Mouse (Mus musculus): ENCODE measurements around the gene Amfr. TPM values are rescaled to one million over a fixed set of nuclear protein-coding genes. Genes with fewer than 3 reads are reported as not detected.

Gene Amfr
- 16.9 TPM for polyA plus RNA-seq (2017; shearing (Covaris generic))

GRCm38 (mm10) chr8:94012013-94012951 lies at the start of gene Amfr:
Gene Amfr, minus strand, starts transcription at chr8:94012842.

GRCm38 (mm10) chr8:94036944-94037524 lies 24.4 kb upstream of the Amfr start, which contains the start of the genes Nudt21 and Ogfod1:
Gene Nudt21, minus strand, starts transcription at chr8:94037031.
Gene Ogfod1, plus strand, starts transcription at chr8:94037198.

Other genes with a start within 250 kb of the Amfr start
- 0.40 TPM for gene Gnao1, start 202.9 kb downstream of the Amfr start, polyA plus RNA-seq (2017; shearing (Covaris generic))
- gene Nudt21, start 24.2 kb upstream of the Amfr start, polyA plus RNA-seq (2017; shearing (Covaris generic)): 114 TPM
- 22.8 TPM for gene Ogfod1, start 24.4 kb upstream of the Amfr start, polyA plus RNA-seq (2017; shearing (Covaris generic))
- gene Bbs2, start 86.1 kb upstream of the Amfr start, polyA plus RNA-seq (2017; shearing (Covaris generic)): 12.1 TPM
- gene Mt4, start 124.4 kb upstream of the Amfr start, polyA plus RNA-seq (2017; shearing (Covaris generic)): not detected
- gene Mt3, start 139.8 kb upstream of the Amfr start, polyA plus RNA-seq (2017; shearing (Covaris generic)): 0.96 TPM
- gene Mt2, start 159.8 kb upstream of the Amfr start, polyA plus RNA-seq (2017; shearing (Covaris generic)): 2.8 TPM
- gene Mt1, start 166.2 kb upstream of the Amfr start, polyA plus RNA-seq (2017; shearing (Covaris generic)): 4.8 TPM
- gene Nup93, start 201.7 kb upstream of the Amfr start, polyA plus RNA-seq (2017; shearing (Covaris generic)): 52.0 TPM

Measured in inflammation-experienced regulatory T-cells, adult 16 weeks (primary cell).